Mouse (Mus musculus) hindbrain, embryonic 11.5 days (tissue): ENCODE results near the gene Hif1an. TPM values are rescaled to one million over a fixed set of nuclear protein-coding genes. Genes with fewer than 3 reads are reported as not detected.

Source experiments
- ATAC-seq: fragments of 200-750 bp; cut with Nextera tagmentation; 2 replicates; pipeline ENCODE4 v1.8.0; 2017; ENCODE audit warnings: mild to moderate bottlenecking, moderate TSS enrichment, moderate library complexity; ENCODE audit not compliant: low FRiP score
- DNase-seq: peaks from one replicate; pipeline ENCODE4 v3.0.0-alpha.2; 2015; ENCODE audit warnings: low spot score
- H3K27ac ChIP-seq: fragments of 300-500 bp; sonication (generic); 2 replicates; pipeline ENCODE4 v1.5.1; 2014; ENCODE audit warnings: mild to moderate bottlenecking, low read depth, low read length
- H3K27me3 ChIP-seq: fragments of 300-500 bp; sonication (generic); 2 replicates; pipeline ENCODE4 v1.6.1; 2014; ENCODE audit warnings: mild to moderate bottlenecking, low read length, moderate library complexity, mixed read lengths; ENCODE audit not compliant: control insufficient read depth, insufficient read depth
- H3K36me3 ChIP-seq: fragments of 300-500 bp; sonication (generic); 2 replicates; pipeline ENCODE4 v1.6.1; 2014; ENCODE audit warnings: mild to moderate bottlenecking, low read length, moderate library complexity, mixed read lengths; ENCODE audit not compliant: control insufficient read depth, insufficient read depth
- H3K4me1 ChIP-seq: fragments of 300-500 bp; sonication (generic); replicated peaks from 2 replicates; pipeline ENCODE4 v1.6.1; 2014; ENCODE audit warnings: low read length, mixed read lengths; ENCODE audit not compliant: control insufficient read depth, insufficient read depth
- H3K4me2 ChIP-seq: fragments of 300-500 bp; sonication (generic); replicated peaks from 2 replicates; pipeline ENCODE4 v1.6.1; 2014; ENCODE audit warnings: mild to moderate bottlenecking, low read depth, low read length
- H3K4me3 ChIP-seq: fragments of 300-500 bp; sonication (generic); 2 replicates; pipeline ENCODE4 v1.5.1; 2014; ENCODE audit warnings: low read depth, low read length
- H3K9ac ChIP-seq: fragments of 300-500 bp; sonication (generic); 2 replicates; pipeline ENCODE4 v1.6.1; 2014; ENCODE audit warnings: low read depth, low read length
- H3K9me3 ChIP-seq: fragments of 300-500 bp; sonication (generic); 2 replicates; pipeline ENCODE4 v1.6.1; 2016; ENCODE audit warnings: low read length; ENCODE audit not compliant: control insufficient read depth
- WGBS: fragments of 180-500 bp; shearing (Covaris S2); extraction: QIAGEN DNeasy Blood & Tissue Kit; methylation state at CpG from one replicate; pipeline ENCODE4 v1.1.7; 2014; 5-methylcytosine and 5-hydroxymethylcytosine counted together
- polyA plus RNA-seq: library from polyadenylated mRNA; unstranded; fragments of >200 nt; fragmentation: Nextera tagmentation; extraction: Ambion mirVana; gene quantifications from 2 replicates; pipeline ENCODE4 v1.2.1, GENCODE M21; 2014

Hif1an gene
- polyA plus RNA-seq: 25.8 and 31.9 TPM in 2 replicates

- Histone ChIP-seq H3K27ac (peak within 1 kb of the TSS; percentile 48; the same call in 1 of the 2 replicates), H3K4me2 (peak within 1 kb of the TSS; percentile 71), H3K36me3 (no peaks in the 10 kb centered on the region), H3K9ac (peak within 1 kb of the TSS; percentile 72), H3K9me3 (no peaks in the 10 kb centered on the region), H3K4me3 (peak within 1 kb of the TSS; percentile 83), H3K4me1 (no peaks in the 10 kb centered on the region), H3K27me3 (no peaks in the 10 kb centered on the region)
- ATAC-seq (peak; percentile 95), DNase-seq (peak; percentile 99)
- WGBS: under 1% methylated on average over 33 of the region's 33 CpGs
Measured at GRCm38 (mm10) chr19:44562652-44563206, at the start of gene Hif1an. TSS of gene Hif1an (plus strand) at chr19:44562850.

- DNase-seq (peak; percentile 51), ATAC-seq (no peak)
- no peak overlapping the region for H3K9ac ChIP-seq
- H3K4me2 ChIP-seq: no peak overlapping the region
- 14% methylated on average over 11 of the region's 11 CpGs for WGBS
- no peaks in the 10 kb centered on the region for H3K36me3 ChIP-seq
- H3K4me3 ChIP-seq: no peak overlapping the region
- H3K4me1 ChIP-seq: peaks cover 15% of the 10 kb centered on the region
- H3K27me3 ChIP-seq: peaks cover 91% of the 10 kb centered on the region
- H3K9me3 ChIP-seq: no peaks in the 10 kb centered on the region
- H3K27ac ChIP-seq: no peak overlapping the region
Measured at GRCm38 (mm10) chr19:44513054-44513833, 49.4 kb upstream of the Hif1an start.

GRCm38 (mm10) chr19:44513921-44514482, 48.6 kb upstream of the Hif1an start:
- no peak; the same call in 1 of the 2 replicates for ATAC-seq
- Histone ChIP-seq H3K36me3 (no peaks in the 10 kb centered on the region), H3K27ac (peak overlapping the region; percentile 39; the same call in 1 of the 2 replicates), H3K4me2 (no peak overlapping the region), H3K27me3 (peaks cover 94% of the 10 kb centered on the region), H3K9me3 (no peaks in the 10 kb centered on the region), H3K4me1 (peaks cover 15% of the 10 kb centered on the region), H3K9ac (no peak overlapping the region), H3K4me3 (no peak overlapping the region)
- WGBS: 20% methylated on average over 7 of the region's 7 CpGs
- DNase-seq: no peak

GRCm38 (mm10) chr19:44514521-44515451, 47.9 kb upstream of the Hif1an start:
- 6% methylated on average over 14 of the region's 14 CpGs for WGBS
- DNase-seq (peak; percentile 61), ATAC-seq (peak; percentile 72)
- no peaks in the 10 kb centered on the region for H3K9me3 ChIP-seq
- no peaks in the 10 kb centered on the region for H3K36me3 ChIP-seq
- peak overlapping the region; percentile 39 for H3K27ac ChIP-seq
- no peak overlapping the region for H3K4me2 ChIP-seq
- H3K4me1 ChIP-seq: peaks cover 15% of the 10 kb centered on the region
- no peak overlapping the region for H3K4me3 ChIP-seq
- peaks cover 90% of the 10 kb centered on the region for H3K27me3 ChIP-seq
- H3K9ac ChIP-seq: no peak overlapping the region

GRCm38 (mm10) chr19:44515769-44516168, 46.9 kb upstream of the Hif1an start:
- DNase-seq: no peak
- Histone ChIP-seq H3K9me3 (no peaks in the 10 kb centered on the region), H3K9ac (no peak overlapping the region), H3K4me3 (no peak overlapping the region), H3K36me3 (no peaks in the 10 kb centered on the region), H3K4me1 (peaks cover 15% of the 10 kb centered on the region), H3K27me3 (peaks cover 80% of the 10 kb centered on the region), H3K27ac (no peak overlapping the region), H3K4me2 (no peak overlapping the region)
- 27% methylated on average over 6 of the region's 6 CpGs for WGBS
- no peak for ATAC-seq

GRCm38 (mm10) chr19:44517996-44518768, 44.5 kb upstream of the Hif1an start:
- Histone ChIP-seq H3K4me2 (no peak overlapping the region), H3K4me1 (peaks cover 6% of the 10 kb centered on the region), H3K9ac (no peak overlapping the region), H3K27ac (no peak overlapping the region), H3K9me3 (no peaks in the 10 kb centered on the region), H3K4me3 (no peak overlapping the region), H3K36me3 (no peaks in the 10 kb centered on the region), H3K27me3 (peaks cover 56% of the 10 kb centered on the region)
- DNase-seq: no peak
- no peak for ATAC-seq
- 49% methylated on average over 12 of the region's 12 CpGs for WGBS

GRCm38 (mm10) chr19:44519152-44519551, 43.5 kb upstream of the Hif1an start:
- Histone ChIP-seq H3K27me3 (peaks cover 47% of the 10 kb centered on the region), H3K36me3 (no peaks in the 10 kb centered on the region), H3K4me3 (no peak overlapping the region), H3K9ac (no peak overlapping the region), H3K4me1 (peaks cover 6% of the 10 kb centered on the region), H3K9me3 (no peaks in the 10 kb centered on the region), H3K27ac (no peak overlapping the region), H3K4me2 (no peak overlapping the region)
- 17% methylated on average over 7 of the region's 7 CpGs for WGBS
- ATAC-seq (no peak), DNase-seq (peak; percentile 41)
